Mouse (Mus musculus) G1E-ER4 (cell line): ENCODE data around the gene Terb2. TPM values are rescaled to one million over a fixed set of nuclear protein-coding genes. Genes with fewer than 3 reads are reported as not detected.

Experiments used
- GATA1 ChIP-seq: IDR thresholded peaks from one replicate; pipeline ENCODE4 v1.8.0; 2012; ENCODE audit warnings: low read length, inconsistent platforms
- polyA plus RNA-seq: library from polyadenylated mRNA; stranded (reverse); fragments of >175 nt; gene quantifications from 2 replicates; pipeline ENCODE4 v1.2.3, GENCODE M21; 2012

Terb2 gene
- polyA plus RNA-seq, 1 experiment: not detected

DNA sequence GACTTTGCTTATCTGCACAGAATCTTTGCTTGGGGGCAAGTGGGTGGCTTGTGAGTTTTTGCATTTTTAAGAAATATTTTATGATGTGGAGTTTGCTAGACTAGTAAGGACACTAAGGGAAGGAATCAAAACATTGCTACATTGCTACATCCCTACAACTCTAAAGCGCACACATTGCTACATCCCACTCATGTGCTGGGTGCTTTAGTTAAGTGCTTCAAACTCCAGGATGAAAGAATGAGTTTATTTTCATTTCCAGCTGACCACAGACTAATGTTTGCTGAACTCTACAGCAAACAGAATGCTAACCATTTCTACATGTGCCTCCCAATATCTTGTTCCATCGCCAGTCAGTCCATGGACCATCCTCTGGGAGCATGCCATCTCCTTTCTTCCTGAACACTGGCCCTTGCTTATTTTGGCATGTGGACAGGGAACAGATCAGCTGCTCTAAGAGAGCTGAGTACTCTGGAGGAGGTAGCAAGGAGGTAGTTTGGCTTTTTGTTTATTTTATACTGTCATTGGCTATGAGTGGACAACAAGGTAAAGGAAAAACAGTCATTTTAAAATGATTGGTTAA, 51.9 kb downstream of the Terb2 start:
- no peak for TF ChIP-seq GATA1

DNA sequence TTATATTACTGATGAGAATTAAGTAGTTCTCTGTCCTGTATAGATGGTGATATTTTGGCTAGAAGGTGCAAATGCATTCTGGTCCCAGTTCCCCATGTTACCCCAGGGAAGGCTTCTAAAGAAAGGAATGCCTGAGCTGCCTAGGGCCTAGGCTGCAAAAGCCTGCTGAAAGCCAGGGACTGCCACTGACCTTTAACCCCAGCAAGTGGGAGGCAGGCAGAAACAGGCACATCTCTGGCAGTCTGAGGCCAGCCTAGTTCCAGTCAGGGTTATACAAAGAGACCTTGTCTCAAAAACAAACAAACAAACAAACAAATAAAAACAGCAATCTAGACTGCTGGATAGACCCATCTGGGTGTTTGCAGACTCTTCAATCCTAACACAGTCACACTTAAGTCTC, 54.7 kb downstream of the Terb2 start:
- no peak for TF ChIP-seq GATA1

DNA sequence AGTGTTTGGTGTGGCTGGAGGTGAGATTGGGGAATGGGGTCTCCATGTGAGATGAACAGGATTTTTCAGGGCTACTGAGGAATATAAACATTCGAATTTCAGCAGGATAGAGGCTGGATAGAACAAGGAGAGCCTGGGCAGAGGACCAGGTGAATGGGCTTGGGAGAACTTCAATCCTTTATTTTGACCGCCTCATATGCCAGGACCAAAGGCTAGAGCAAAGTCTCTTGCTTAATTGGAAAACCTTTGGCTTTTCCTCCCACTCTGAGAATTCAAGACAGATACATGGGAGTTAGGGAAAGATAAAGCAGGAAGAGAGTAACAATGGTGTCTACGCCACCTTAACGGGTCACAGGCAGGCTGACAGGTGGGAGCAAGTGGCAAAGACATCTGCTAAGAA, 55.2 kb downstream of the Terb2 start:
- no peak for TF ChIP-seq GATA1

GRCm38 (mm10) chr2:122241935-122242334, 55.9 kb downstream of the Terb2 start:
- TF ChIP-seq GATA1: no peak

DNA sequence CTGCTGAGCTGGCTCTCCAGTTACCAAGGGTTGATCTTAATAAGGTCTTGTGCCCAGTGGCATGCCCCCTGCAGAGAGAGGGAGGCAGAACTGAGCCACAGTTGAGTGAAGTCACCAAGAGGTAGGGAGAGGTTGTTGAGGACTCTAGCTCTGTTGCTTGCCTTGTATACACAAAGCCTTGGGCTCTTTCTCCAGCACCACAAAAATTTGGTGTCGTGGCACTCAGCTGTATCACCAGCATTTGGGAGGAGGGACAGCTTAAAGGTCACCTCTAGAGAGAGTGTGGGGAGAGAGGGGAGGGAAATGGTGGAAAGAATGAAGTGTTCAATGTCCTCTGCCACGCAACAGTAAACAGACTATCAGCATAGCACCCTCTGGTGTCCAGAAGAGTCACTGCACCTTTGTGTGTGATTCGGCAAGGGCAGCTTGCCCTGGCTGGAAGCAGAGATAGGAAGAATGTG, 57.6 kb downstream of the Terb2 start:
- TF ChIP-seq GATA1: no peak

- TF ChIP-seq GATA1: no peak
Observed at GRCm38 (mm10) chr2:122247786-122248185, 61.7 kb downstream of the Terb2 start.

GRCm38 (mm10) chr2:122255997-122256396, 69.9 kb downstream of the Terb2 start:
- no peak for TF ChIP-seq GATA1

Other genes with a start within 250 kb of the Terb2 start
- 2.8 and 3.8 TPM in 2 replicates for gene Ctdspl2, start 230.3 kb upstream of the Terb2 start, polyA plus RNA-seq
- 0.03 TPM in 1 of 2 replicates, not detected in the other for gene Mageb3, start 230.2 kb upstream of the Terb2 start, polyA plus RNA-seq
- gene Eif3j1, start 157.7 kb upstream of the Terb2 start, polyA plus RNA-seq: 45.1 and 53.2 TPM in 2 replicates
- gene Spg11, start 67.9 kb upstream of the Terb2 start, polyA plus RNA-seq: 0.81 and 1.2 TPM in 2 replicates
- 10.8 and 19.6 TPM in 2 replicates for gene B2m, start 38.6 kb upstream of the Terb2 start, polyA plus RNA-seq
- not detected in 2 replicates for gene Trim69, start 25.6 kb upstream of the Terb2 start, polyA plus RNA-seq
- gene Patl2, start 83 bp upstream of the Terb2 start, polyA plus RNA-seq: 0.10 and 0.19 TPM in 2 replicates
- gene Sord, start 48.5 kb downstream of the Terb2 start, polyA plus RNA-seq: 42.3 and 50.4 TPM in 2 replicates
- gene Duox2, start 112.2 kb downstream of the Terb2 start, polyA plus RNA-seq: not detected in 2 replicates
- not detected in 2 replicates for gene Duoxa2, start 112.6 kb downstream of the Terb2 start, polyA plus RNA-seq
- not detected in 2 replicates for gene Duoxa1, start 127.5 kb downstream of the Terb2 start, polyA plus RNA-seq
- gene Duox1, start 129.4 kb downstream of the Terb2 start, polyA plus RNA-seq: not detected in 2 replicates
- 2.8 and 3.8 TPM in 2 replicates for gene Shf, start 182.9 kb downstream of the Terb2 start, polyA plus RNA-seq
- gene Slc28a2, start 240.2 kb downstream of the Terb2 start, polyA plus RNA-seq: not detected in 2 replicates